Mouse (Mus musculus): ENCODE results near the gene Scd4. TPM values are rescaled to one million over a fixed set of nuclear protein-coding genes. Genes with fewer than 3 reads are reported as not detected.
A peak's percentile ranks its signal among the peaks of the same experiment; 100 is the strongest.
"Not testable (repeated sequence)": the region's sequence is repeated elsewhere in the genome, so short reads cannot be mapped to it uniquely, and the experiment has no call there.

The Scd4 gene
- polyA plus RNA-seq, 1 experiment from 2014 or later, result not detected

GRCm38 (mm10) chr19:44313066-44313465 lies 19.8 kb upstream of the Scd4 start:
- no peak overlapping the region for H3K27ac ChIP-seq
- whole genome bisulfite sequencing, result 77% methylated on average over 3 of the region's 3 CpGs
- peaks cover 50% of the 10 kb centered on the region for H3K4me1 ChIP-seq (replicated peaks)
- no peaks in the 10 kb centered on the region for H3K9me3 ChIP-seq
- peaks cover 13% of the 10 kb centered on the region for H3K36me3 ChIP-seq
- H3K4me3 ChIP-seq, result no peak overlapping the region
- DNase-seq (ENCODE audit: low spot score), result no peak
- no peaks in the 10 kb centered on the region for H3K27me3 ChIP-seq (ENCODE audit: insufficient read depth, poor library complexity, severe bottlenecking)

- Histone ChIP-seq H3K9me3 (peaks cover 5% of the 10 kb centered on the region), H3K27me3 (ENCODE audit: insufficient read depth, poor library complexity, severe bottlenecking) (no peaks in the 10 kb centered on the region), H3K4me1 (replicated peaks) (peaks cover 50% of the 10 kb centered on the region), H3K4me3 (peak overlapping the region; percentile 61), H3K27ac (peak overlapping the region; percentile 83), H3K36me3 (peaks cover 2% of the 10 kb centered on the region; the same call in 1 of the 2 replicates)
- WGBS, result 5% methylated on average over 18 of the region's 18 CpGs
- DNase-seq (ENCODE audit: low spot score), result peak; percentile 86
Measured at GRCm38 (mm10) chr19:44314327-44314759, 18.5 kb upstream of the Scd4 start.

- H3K27me3 ChIP-seq (ENCODE audit: insufficient read depth, poor library complexity, severe bottlenecking), result no peaks in the 10 kb centered on the region
- H3K9me3 ChIP-seq, result peaks cover 5% of the 10 kb centered on the region
- peak overlapping the region; percentile 61 for H3K4me3 ChIP-seq
- WGBS, result 2% methylated on average over 11 of the region's 11 CpGs
- H3K27ac ChIP-seq, result peak overlapping the region; percentile 83
- no peak for DNase-seq (ENCODE audit: low spot score)
- no peaks in the 10 kb centered on the region for H3K36me3 ChIP-seq
- peaks cover 48% of the 10 kb centered on the region for H3K4me1 ChIP-seq (replicated peaks)
Measured at GRCm38 (mm10) chr19:44314871-44315414, 17.9 kb upstream of the Scd4 start.

- no peak for DNase-seq (ENCODE audit: low spot score)
- 73% methylated on average over 5 of the region's 5 CpGs for WGBS
- no peaks in the 10 kb centered on the region for H3K36me3 ChIP-seq
- peaks cover 30% of the 10 kb centered on the region for H3K4me1 ChIP-seq (replicated peaks)
- H3K27me3 ChIP-seq (ENCODE audit: insufficient read depth, poor library complexity, severe bottlenecking), result no peaks in the 10 kb centered on the region
- H3K9me3 ChIP-seq, result peaks cover 5% of the 10 kb centered on the region
- no peak overlapping the region for H3K27ac ChIP-seq
- H3K4me3 ChIP-seq, result no peak overlapping the region
Measured at GRCm38 (mm10) chr19:44316752-44317315, 16.1 kb upstream of the Scd4 start.

- H3K9me3 ChIP-seq, result peaks cover 5% of the 10 kb centered on the region
- no peak overlapping the region for H3K4me3 ChIP-seq
- H3K27me3 ChIP-seq (ENCODE audit: insufficient read depth, poor library complexity, severe bottlenecking), result no peaks in the 10 kb centered on the region
- no peaks in the 10 kb centered on the region for H3K36me3 ChIP-seq
- peaks cover 24% of the 10 kb centered on the region for H3K4me1 ChIP-seq (replicated peaks)
- WGBS, result 74% methylated on average over 5 of the region's 5 CpGs
- no peak overlapping the region for H3K27ac ChIP-seq
- DNase-seq (ENCODE audit: low spot score), result no peak
Measured at GRCm38 (mm10) chr19:44317391-44317790, 15.5 kb upstream of the Scd4 start.

- Histone ChIP-seq H3K9me3 (peaks cover 5% of the 10 kb centered on the region), H3K4me1 (replicated peaks) (peaks cover 16% of the 10 kb centered on the region), H3K27ac (no peak overlapping the region), H3K4me3 (no peak overlapping the region), H3K36me3 (no peaks in the 10 kb centered on the region), H3K27me3 (ENCODE audit: insufficient read depth, poor library complexity, severe bottlenecking) (no peaks in the 10 kb centered on the region)
- no peak for DNase-seq (ENCODE audit: low spot score)
Measured at GRCm38 (mm10) chr19:44318545-44318944, 14.3 kb upstream of the Scd4 start.

DNA sequence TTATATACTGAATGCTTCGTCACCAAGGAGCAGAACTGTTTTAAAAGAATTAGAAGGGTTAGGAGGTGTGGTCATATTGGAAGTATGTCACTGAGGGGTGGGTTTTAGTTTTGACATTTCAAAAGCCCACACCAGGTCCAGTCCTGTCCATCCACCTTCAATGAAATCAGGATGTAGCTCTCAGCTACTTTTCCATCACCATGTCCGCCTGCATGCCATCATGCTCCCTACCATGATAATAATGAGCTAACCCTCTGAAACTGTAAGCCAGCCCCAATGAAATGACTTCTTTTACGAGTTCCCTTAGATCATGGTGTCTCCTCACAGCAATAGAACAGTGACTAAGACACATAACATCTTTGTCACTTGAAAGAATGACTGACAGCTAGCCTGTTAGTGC lies 12.6 kb upstream of the Scd4 start:
- no peak for DNase-seq (ENCODE audit: low spot score)
- Histone ChIP-seq H3K4me1 (replicated peaks) (peaks cover 1% of the 10 kb centered on the region), H3K27ac (no peak overlapping the region), H3K4me3 (no peak overlapping the region), H3K9me3 (peaks cover 5% of the 10 kb centered on the region), H3K36me3 (no peaks in the 10 kb centered on the region), H3K27me3 (ENCODE audit: insufficient read depth, poor library complexity, severe bottlenecking) (no peaks in the 10 kb centered on the region)
- WGBS, result 88% methylated on average over 3 of the region's 3 CpGs

GRCm38 (mm10) chr19:44321201-44321600 lies 11.7 kb upstream of the Scd4 start:
- H3K36me3 ChIP-seq, result no peaks in the 10 kb centered on the region
- WGBS, result 82% methylated on average over 4 of the region's 4 CpGs
- no peaks in the 10 kb centered on the region for H3K27me3 ChIP-seq (ENCODE audit: insufficient read depth, poor library complexity, severe bottlenecking)
- DNase-seq (ENCODE audit: low spot score), result no peak
- H3K4me3 ChIP-seq, result no peak overlapping the region
- no peaks in the 10 kb centered on the region for H3K4me1 ChIP-seq (replicated peaks)
- no peak overlapping the region for H3K27ac ChIP-seq
- peaks cover 11% of the 10 kb centered on the region for H3K9me3 ChIP-seq

- H3K27ac ChIP-seq, result no peak overlapping the region
- H3K9me3 ChIP-seq, result peaks cover 13% of the 10 kb centered on the region
- no peaks in the 10 kb centered on the region for H3K27me3 ChIP-seq (ENCODE audit: insufficient read depth, poor library complexity, severe bottlenecking)
- DNase-seq (ENCODE audit: low spot score), result no peak
- H3K4me3 ChIP-seq, result no peak overlapping the region
- H3K4me1 ChIP-seq (replicated peaks), result no peaks in the 10 kb centered on the region
- no peaks in the 10 kb centered on the region for H3K36me3 ChIP-seq
- WGBS, result 82% methylated on average over 2 of the region's 2 CpGs
Measured at GRCm38 (mm10) chr19:44321631-44322030, 11.3 kb upstream of the Scd4 start.

DNA sequence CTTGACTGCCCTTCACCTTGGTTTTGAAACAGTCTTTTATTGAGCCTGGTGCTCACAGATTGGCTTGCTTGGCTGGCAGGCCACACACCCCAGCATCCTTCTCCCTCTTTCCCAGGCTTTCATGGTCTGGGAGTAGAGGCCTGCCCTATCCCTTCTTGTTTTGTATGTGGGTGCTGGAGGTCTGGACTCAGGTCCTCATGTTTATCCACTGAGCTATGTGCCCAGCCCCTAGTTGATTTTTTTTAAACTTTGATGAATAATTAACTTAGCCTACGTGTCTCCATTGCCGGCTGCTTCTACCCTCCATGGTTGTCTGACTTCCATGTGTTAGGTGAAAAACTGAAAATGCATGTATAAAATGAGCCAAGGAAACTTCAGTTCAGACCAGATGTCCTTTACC lies 3.3 kb upstream of the Scd4 start:
- H3K27ac ChIP-seq, result no peak overlapping the region
- no peak for DNase-seq (ENCODE audit: low spot score)
- H3K4me3 ChIP-seq, result no peak overlapping the region
- H3K9me3 ChIP-seq, result peaks cover 8% of the 10 kb centered on the region
- 89% methylated on average over 2 of the region's 2 CpGs for WGBS
- no peaks in the 10 kb centered on the region for H3K27me3 ChIP-seq (ENCODE audit: insufficient read depth, poor library complexity, severe bottlenecking)
- H3K4me1 ChIP-seq (replicated peaks), result peaks cover 2% of the 10 kb centered on the region; the same call in 1 of the 2 replicates
- H3K36me3 ChIP-seq, result no peaks in the 10 kb centered on the region

- 93% methylated on average over 1 of the region's 1 CpGs for WGBS
- H3K4me1 ChIP-seq (replicated peaks); DNase-seq (ENCODE audit: low spot score); H3K27me3 ChIP-seq (ENCODE audit: insufficient read depth, poor library complexity, severe bottlenecking); H3K36me3 ChIP-seq; H3K27ac ChIP-seq; H3K9me3 ChIP-seq; H3K4me3 ChIP-seq: not testable (repeated sequence)
Measured at GRCm38 (mm10) chr19:44331128-44331527, 1.8 kb upstream of the Scd4 start.

DNA sequence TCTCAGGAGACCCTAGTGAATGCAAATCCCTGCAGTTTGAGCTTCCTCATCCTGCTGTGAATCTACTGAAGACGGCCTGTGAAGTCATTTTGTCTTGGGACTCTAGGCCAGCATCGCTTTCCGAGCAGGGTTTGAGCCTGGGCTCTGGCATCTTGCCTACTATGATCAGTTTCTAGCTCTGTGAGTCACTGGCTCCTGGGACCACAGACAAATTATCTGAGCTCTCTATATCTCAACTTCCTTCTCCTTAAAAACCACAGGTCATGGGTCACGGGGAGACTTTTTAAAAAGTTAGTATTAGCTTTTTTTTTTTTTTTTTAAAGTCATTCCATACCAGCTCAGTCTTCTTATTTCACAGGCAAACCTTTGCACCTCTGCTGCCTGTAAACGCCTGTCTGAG lies 981 bp upstream of the Scd4 start:
- WGBS, result 84% methylated on average over 5 of the region's 5 CpGs
- no peaks in the 10 kb centered on the region for H3K36me3 ChIP-seq
- no peak overlapping the region for H3K27ac ChIP-seq
- no peaks in the 10 kb centered on the region for H3K27me3 ChIP-seq (ENCODE audit: insufficient read depth, poor library complexity, severe bottlenecking)
- DNase-seq (ENCODE audit: low spot score), result no peak
- no peak overlapping the region for H3K4me3 ChIP-seq
- peaks cover 7% of the 10 kb centered on the region; the same call in 1 of the 2 replicates for H3K4me1 ChIP-seq (replicated peaks)
- no peaks in the 10 kb centered on the region for H3K9me3 ChIP-seq

DNA sequence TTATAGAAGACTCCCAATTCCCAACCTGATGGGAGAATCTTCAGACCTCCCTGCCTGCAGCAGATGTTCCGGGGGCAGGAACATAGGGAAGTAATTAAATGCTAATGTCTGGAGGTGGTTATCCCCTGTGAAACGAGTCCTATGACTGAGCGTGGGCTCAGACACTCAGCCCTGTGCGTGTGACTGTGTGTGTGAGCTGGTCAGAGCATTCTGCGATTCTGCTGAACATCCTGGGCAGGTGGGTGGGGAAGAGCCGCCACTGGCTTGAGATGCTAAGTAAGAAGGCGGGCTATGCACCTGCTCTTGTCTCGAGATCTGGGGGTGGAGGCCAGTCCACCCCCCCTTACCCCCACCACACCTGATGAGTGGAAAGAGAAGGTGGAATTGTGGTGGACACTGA lies 566 bp upstream of the Scd4 start:
- Histone ChIP-seq H3K4me1 (replicated peaks) (peaks cover 7% of the 10 kb centered on the region; the same call in 1 of the 2 replicates), H3K4me3 (no peak overlapping the region), H3K27me3 (ENCODE audit: insufficient read depth, poor library complexity, severe bottlenecking) (no peaks in the 10 kb centered on the region), H3K36me3 (no peaks in the 10 kb centered on the region), H3K9me3 (no peaks in the 10 kb centered on the region), H3K27ac (no peak overlapping the region)
- WGBS, result 79% methylated on average over 8 of the region's 8 CpGs
- DNase-seq (ENCODE audit: low spot score), result no peak

- WGBS, result 88% methylated on average over 9 of the region's 9 CpGs
- Histone ChIP-seq H3K27ac (no peak overlapping the region), H3K9me3 (no peaks in the 10 kb centered on the region), H3K4me3 (no peak overlapping the region), H3K27me3 (ENCODE audit: insufficient read depth, poor library complexity, severe bottlenecking) (no peaks in the 10 kb centered on the region), H3K36me3 (no peaks in the 10 kb centered on the region), H3K4me1 (replicated peaks) (peaks cover 7% of the 10 kb centered on the region; the same call in 1 of the 2 replicates)
- DNase-seq (ENCODE audit: low spot score), result no peak
Measured at GRCm38 (mm10) chr19:44333991-44334390, 1.1 kb downstream of the Scd4 start.

Measured in hindbrain, embryonic 10.5 days (tissue).